Mouse (Mus musculus): ENCODE data around the gene Zbtb20. TPM values are rescaled to one million over a fixed set of nuclear protein-coding genes. Genes with fewer than 3 reads are reported as not detected.
A peak's percentile ranks its signal among the peaks of the same experiment; 100 is the strongest.

The Zbtb20 gene
- polyA plus RNA-seq, 1 experiment from 2014 or later = 18.4 TPM

DNA sequence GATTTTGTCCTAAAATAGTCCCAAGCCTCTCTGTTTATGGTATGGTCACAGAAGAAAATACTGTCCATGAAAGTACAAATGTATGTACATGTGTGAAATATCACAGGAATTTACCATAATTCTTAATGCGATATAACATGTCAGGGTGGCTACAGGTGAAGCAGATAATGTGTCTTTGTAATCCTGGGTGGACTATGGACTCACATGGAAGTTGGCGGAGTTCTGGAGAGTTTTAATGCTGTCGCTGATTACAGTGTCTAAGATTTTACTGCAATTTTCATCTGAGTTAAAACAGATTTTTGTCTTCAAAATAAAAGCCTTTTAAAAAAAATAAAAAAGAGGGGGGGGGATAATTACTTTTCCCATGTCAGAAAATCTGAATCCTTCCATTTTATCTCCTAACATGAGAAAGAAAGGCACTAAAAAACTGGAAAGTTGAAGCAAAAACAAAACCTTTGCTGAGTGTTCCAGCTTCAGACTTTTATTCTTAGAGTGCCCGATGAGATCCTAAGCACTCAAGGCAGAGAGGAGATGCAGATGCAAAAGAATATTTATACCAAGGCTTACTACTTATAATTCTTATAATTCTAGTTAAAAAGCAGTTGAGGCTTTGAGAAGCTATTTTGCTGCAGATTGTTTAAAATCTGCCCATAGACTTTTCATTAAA is 509.4 kb downstream of the Zbtb20 start:
- no peaks in the 10 kb centered on the region for H3K36me3 ChIP-seq (ENCODE audit: control insufficient read depth, insufficient read depth, low read length)
- H3K9ac ChIP-seq (ENCODE audit: low read depth, low read length) = no peak overlapping the region
- no peak overlapping the region for H3K4me2 ChIP-seq (ENCODE audit: low read depth, low read length)
- no peaks in the 10 kb centered on the region for H3K9me3 ChIP-seq (ENCODE audit: control insufficient read depth, low read length)
- H3K4me3 ChIP-seq (ENCODE audit: low read length) = no peak overlapping the region
- H3K27ac ChIP-seq (ENCODE audit: low read length) = no peak overlapping the region
- 53% methylated on average over 4 of the region's 4 CpGs for WGBS
- no peaks in the 10 kb centered on the region for H3K27me3 ChIP-seq (replicated peaks; ENCODE audit: control insufficient read depth, insufficient read depth, low read length)
- ATAC-seq = peak; percentile 69; the same call in 1 of the 2 replicates
- H3K4me1 ChIP-seq (ENCODE audit: control insufficient read depth, insufficient read depth, low read length) = no peaks in the 10 kb centered on the region

- H3K4me3 ChIP-seq (ENCODE audit: low read length) = no peak overlapping the region
- H3K4me1 ChIP-seq (ENCODE audit: control insufficient read depth, insufficient read depth, low read length) = no peaks in the 10 kb centered on the region
- no peaks in the 10 kb centered on the region for H3K9me3 ChIP-seq (ENCODE audit: control insufficient read depth, low read length)
- H3K27ac ChIP-seq (ENCODE audit: low read length) = no peak overlapping the region
- H3K9ac ChIP-seq (ENCODE audit: low read depth, low read length) = no peak overlapping the region
- no peaks in the 10 kb centered on the region for H3K36me3 ChIP-seq (ENCODE audit: control insufficient read depth, insufficient read depth, low read length)
- H3K27me3 ChIP-seq (replicated peaks; ENCODE audit: control insufficient read depth, insufficient read depth, low read length) = no peaks in the 10 kb centered on the region
- 64% methylated on average over 5 of the region's 5 CpGs for WGBS
- H3K4me2 ChIP-seq (ENCODE audit: low read depth, low read length) = no peak overlapping the region
- no peak for ATAC-seq
These were observed 510.0 kb downstream of the Zbtb20 start for GRCm38 (mm10) chr16:43385620-43386210.

- H3K27me3 ChIP-seq (replicated peaks; ENCODE audit: control insufficient read depth, insufficient read depth, low read length) = no peaks in the 10 kb centered on the region
- WGBS = 46% methylated on average over 5 of the region's 5 CpGs
- H3K4me1 ChIP-seq (ENCODE audit: control insufficient read depth, insufficient read depth, low read length) = no peaks in the 10 kb centered on the region
- no peak overlapping the region for H3K4me3 ChIP-seq (ENCODE audit: low read length)
- H3K9me3 ChIP-seq (ENCODE audit: control insufficient read depth, low read length) = no peaks in the 10 kb centered on the region
- H3K36me3 ChIP-seq (ENCODE audit: control insufficient read depth, insufficient read depth, low read length) = no peaks in the 10 kb centered on the region
- no peak overlapping the region for H3K9ac ChIP-seq (ENCODE audit: low read depth, low read length)
- no peak for ATAC-seq
- no peak overlapping the region for H3K27ac ChIP-seq (ENCODE audit: low read length)
- H3K4me2 ChIP-seq (ENCODE audit: low read depth, low read length) = no peak overlapping the region
These were observed 510.7 kb downstream of the Zbtb20 start for GRCm38 (mm10) chr16:43386426-43386825.

DNA sequence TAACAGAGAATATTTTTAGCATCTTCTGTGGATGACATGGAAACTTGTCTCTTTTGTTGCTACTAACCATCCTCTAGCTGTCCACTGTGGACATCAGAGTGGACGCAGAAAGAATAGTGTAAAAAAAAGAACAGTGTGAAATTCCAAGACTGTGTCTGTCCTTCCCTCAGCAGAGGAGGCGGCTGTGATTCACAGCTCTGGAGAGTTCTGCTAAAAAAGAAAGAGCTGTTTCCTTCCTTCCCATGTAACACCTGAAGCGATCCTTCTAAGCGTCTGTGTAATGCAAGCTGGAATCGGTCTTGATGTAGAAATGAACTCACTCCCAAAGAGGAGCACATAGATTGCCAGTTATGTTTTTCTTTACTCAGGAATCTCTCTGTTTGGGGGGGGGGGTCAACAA is 512.7 kb downstream of the Zbtb20 start:
- no peaks in the 10 kb centered on the region for H3K36me3 ChIP-seq (ENCODE audit: control insufficient read depth, insufficient read depth, low read length)
- H3K27me3 ChIP-seq (replicated peaks; ENCODE audit: control insufficient read depth, insufficient read depth, low read length) = no peaks in the 10 kb centered on the region
- H3K4me2 ChIP-seq (ENCODE audit: low read depth, low read length) = no peak overlapping the region
- H3K9me3 ChIP-seq (ENCODE audit: control insufficient read depth, low read length) = no peaks in the 10 kb centered on the region
- 87% methylated on average over 5 of the region's 5 CpGs for WGBS
- H3K4me1 ChIP-seq (ENCODE audit: control insufficient read depth, insufficient read depth, low read length) = no peaks in the 10 kb centered on the region
- no peak overlapping the region for H3K27ac ChIP-seq (ENCODE audit: low read length)
- ATAC-seq = no peak
- no peak overlapping the region for H3K4me3 ChIP-seq (ENCODE audit: low read length)
- H3K9ac ChIP-seq (ENCODE audit: low read depth, low read length) = no peak overlapping the region

DNA sequence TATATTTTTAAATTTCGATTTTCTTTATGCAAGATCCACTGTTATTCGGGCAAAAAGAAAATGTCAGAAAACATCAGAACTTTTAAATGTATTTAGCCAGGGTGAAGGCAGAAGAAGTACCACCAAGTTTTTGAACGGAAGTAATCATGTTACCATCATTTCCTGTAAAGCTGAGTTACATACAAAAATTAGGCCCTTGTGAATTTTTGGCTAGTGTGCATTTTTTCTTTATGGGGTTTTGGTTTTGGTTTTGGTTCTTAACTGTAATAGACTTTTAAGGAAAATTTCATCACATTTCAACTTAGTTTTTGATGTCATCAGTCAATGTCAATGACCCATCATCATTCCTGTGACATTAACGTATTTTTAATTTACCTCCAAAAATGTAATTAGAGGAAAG is 514.7 kb downstream of the Zbtb20 start:
- Histone ChIP-seq H3K27me3 (replicated peaks; ENCODE audit: control insufficient read depth, insufficient read depth, low read length) (no peaks in the 10 kb centered on the region), H3K27ac (ENCODE audit: low read length) (no peak overlapping the region), H3K4me2 (ENCODE audit: low read depth, low read length) (no peak overlapping the region), H3K4me1 (ENCODE audit: control insufficient read depth, insufficient read depth, low read length) (no peaks in the 10 kb centered on the region), H3K9me3 (ENCODE audit: control insufficient read depth, low read length) (no peaks in the 10 kb centered on the region), H3K9ac (ENCODE audit: low read depth, low read length) (no peak overlapping the region), H3K4me3 (ENCODE audit: low read length) (no peak overlapping the region), H3K36me3 (ENCODE audit: control insufficient read depth, insufficient read depth, low read length) (no peaks in the 10 kb centered on the region)
- no peak for ATAC-seq
- WGBS = 87% methylated on average over 4 of the region's 4 CpGs

- no peak overlapping the region for H3K4me3 ChIP-seq (ENCODE audit: low read length)
- H3K9ac ChIP-seq (ENCODE audit: low read depth, low read length) = no peak overlapping the region
- H3K27ac ChIP-seq (ENCODE audit: low read length) = no peak overlapping the region
- no peaks in the 10 kb centered on the region for H3K4me1 ChIP-seq (ENCODE audit: control insufficient read depth, insufficient read depth, low read length)
- no peaks in the 10 kb centered on the region for H3K9me3 ChIP-seq (ENCODE audit: control insufficient read depth, low read length)
- H3K4me2 ChIP-seq (ENCODE audit: low read depth, low read length) = no peak overlapping the region
- no peak for ATAC-seq
- WGBS = 77% methylated on average over 4 of the region's 4 CpGs
- no peaks in the 10 kb centered on the region for H3K27me3 ChIP-seq (replicated peaks; ENCODE audit: control insufficient read depth, insufficient read depth, low read length)
- no peaks in the 10 kb centered on the region for H3K36me3 ChIP-seq (ENCODE audit: control insufficient read depth, insufficient read depth, low read length)
These were observed 517.7 kb downstream of the Zbtb20 start for GRCm38 (mm10) chr16:43393382-43393781.

- no peaks in the 10 kb centered on the region for H3K4me1 ChIP-seq (ENCODE audit: control insufficient read depth, insufficient read depth, low read length)
- no peaks in the 10 kb centered on the region for H3K36me3 ChIP-seq (ENCODE audit: control insufficient read depth, insufficient read depth, low read length)
- no peak overlapping the region for H3K27ac ChIP-seq (ENCODE audit: low read length)
- no peaks in the 10 kb centered on the region for H3K9me3 ChIP-seq (ENCODE audit: control insufficient read depth, low read length)
- H3K4me3 ChIP-seq (ENCODE audit: low read length) = no peak overlapping the region
- ATAC-seq = no peak
- WGBS = 70% methylated on average over 9 of the region's 9 CpGs
- no peaks in the 10 kb centered on the region for H3K27me3 ChIP-seq (replicated peaks; ENCODE audit: control insufficient read depth, insufficient read depth, low read length)
- H3K4me2 ChIP-seq (ENCODE audit: low read depth, low read length) = no peak overlapping the region
- H3K9ac ChIP-seq (ENCODE audit: low read depth, low read length) = no peak overlapping the region
These were observed 518.4 kb downstream of the Zbtb20 start for GRCm38 (mm10) chr16:43394013-43394568.

DNA sequence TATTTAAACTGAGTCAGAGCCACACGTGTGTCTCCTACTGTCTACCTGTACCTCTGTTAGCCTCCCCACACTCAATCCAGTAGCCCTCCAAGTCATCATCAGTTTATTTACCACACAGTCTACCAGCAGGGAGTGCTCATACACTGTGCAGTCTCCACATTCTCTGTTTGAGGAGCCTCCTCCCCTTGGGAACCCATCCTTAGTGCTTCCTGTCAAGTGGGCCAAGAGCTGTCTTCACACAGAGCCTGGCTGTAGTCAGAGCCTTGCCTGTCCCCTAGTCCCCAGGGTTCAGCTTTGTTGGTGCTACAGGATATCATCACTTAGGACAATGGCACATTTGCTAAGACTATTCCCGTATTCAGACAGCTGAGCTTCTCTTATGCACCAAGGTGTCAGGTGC is 519.1 kb downstream of the Zbtb20 start:
- ATAC-seq = no peak
- no peak overlapping the region for H3K4me3 ChIP-seq (ENCODE audit: low read length)
- 87% methylated on average over 2 of the region's 2 CpGs for WGBS
- H3K9me3 ChIP-seq (ENCODE audit: control insufficient read depth, low read length) = no peaks in the 10 kb centered on the region
- H3K9ac ChIP-seq (ENCODE audit: low read depth, low read length) = no peak overlapping the region
- H3K27me3 ChIP-seq (replicated peaks; ENCODE audit: control insufficient read depth, insufficient read depth, low read length) = no peaks in the 10 kb centered on the region
- H3K27ac ChIP-seq (ENCODE audit: low read length) = no peak overlapping the region
- H3K36me3 ChIP-seq (ENCODE audit: control insufficient read depth, insufficient read depth, low read length) = no peaks in the 10 kb centered on the region
- no peak overlapping the region for H3K4me2 ChIP-seq (ENCODE audit: low read depth, low read length)
- H3K4me1 ChIP-seq (ENCODE audit: control insufficient read depth, insufficient read depth, low read length) = no peaks in the 10 kb centered on the region

- no peak for ATAC-seq
- WGBS = 87% methylated on average over 11 of the region's 11 CpGs
These were observed 521.4 kb downstream of the Zbtb20 start for GRCm38 (mm10) chr16:43396849-43397628.

More at GRCm38 (mm10) chr16:43396849-43397628, 521.4 kb downstream of the Zbtb20 start:
- H3K9ac ChIP-seq (ENCODE audit: low read depth, low read length) = no peak overlapping the region
- no peak overlapping the region for H3K27ac ChIP-seq (ENCODE audit: low read length)
- no peaks in the 10 kb centered on the region for H3K36me3 ChIP-seq (ENCODE audit: control insufficient read depth, insufficient read depth, low read length)
- H3K4me2 ChIP-seq (ENCODE audit: low read depth, low read length) = no peak overlapping the region
- no peak overlapping the region for H3K4me3 ChIP-seq (ENCODE audit: low read length)
- H3K4me1 ChIP-seq (ENCODE audit: control insufficient read depth, insufficient read depth, low read length) = no peaks in the 10 kb centered on the region
- H3K27me3 ChIP-seq (replicated peaks; ENCODE audit: control insufficient read depth, insufficient read depth, low read length) = no peaks in the 10 kb centered on the region
- H3K9me3 ChIP-seq (ENCODE audit: control insufficient read depth, low read length) = no peaks in the 10 kb centered on the region

All from intestine, embryonic 16.5 days (tissue).